Mouse (Mus musculus) midbrain, embryonic 16.5 days (tissue): ENCODE measurements around the gene Cox6b2. TPM values are rescaled to one million over a fixed set of nuclear protein-coding genes. Genes with fewer than 3 reads are reported as not detected.

Experiments used
- ATAC-seq: fragments of 200-750 bp; cut with Nextera tagmentation; 2 replicates; pipeline ENCODE4 v1.8.0; 2017; ENCODE audit warnings: moderate TSS enrichment
- H3K27ac ChIP-seq: fragments of 300-500 bp; sonication (generic); 2 replicates; pipeline ENCODE4 v1.5.1; 2014; ENCODE audit warnings: mild to moderate bottlenecking, low read length, mixed read lengths
- H3K27me3 ChIP-seq: fragments of 300-500 bp; sonication (generic); 2 replicates; pipeline ENCODE4 v1.6.1; 2014; ENCODE audit warnings: low read depth, low read length, mixed read lengths; ENCODE audit not compliant: control insufficient read depth, insufficient read depth
- H3K36me3 ChIP-seq: fragments of 300-500 bp; sonication (generic); 2 replicates; pipeline ENCODE4 v1.6.1; 2014; ENCODE audit warnings: mild to moderate bottlenecking, low read length, moderate library complexity, mixed read lengths; ENCODE audit not compliant: control insufficient read depth, insufficient read depth
- H3K4me1 ChIP-seq: fragments of 300-500 bp; sonication (generic); 2 replicates; pipeline ENCODE4 v1.6.1; 2014; ENCODE audit warnings: mild to moderate bottlenecking, low read length, mixed read lengths; ENCODE audit not compliant: control insufficient read depth, insufficient read depth
- H3K4me2 ChIP-seq: fragments of 300-500 bp; sonication (generic); 2 replicates; pipeline ENCODE4 v1.6.1; 2014; ENCODE audit warnings: mild to moderate bottlenecking, low read length, mixed read lengths
- H3K4me3 ChIP-seq: fragments of 300-500 bp; sonication (generic); 2 replicates; pipeline ENCODE4 v1.5.1; 2014; ENCODE audit warnings: low read depth, mild to moderate bottlenecking, low read length, moderate library complexity, mixed read lengths
- H3K9ac ChIP-seq: fragments of 300-500 bp; sonication (generic); 2 replicates; pipeline ENCODE4 v1.6.1; 2014; ENCODE audit warnings: low read depth, low read length, mixed read lengths
- H3K9me3 ChIP-seq: fragments of 300-500 bp; sonication (generic); replicated peaks from 2 replicates; pipeline ENCODE4 v1.6.1; 2014; ENCODE audit warnings: mild to moderate bottlenecking, low read length, mixed read lengths; ENCODE audit not compliant: control insufficient read depth, poor library complexity, severe bottlenecking
- WGBS: fragments of 180-500 bp; shearing (Covaris S2); extraction: QIAGEN DNeasy Blood & Tissue Kit; methylation state at CpG from one replicate; pipeline ENCODE4 v1.1.7; 2014; 5-methylcytosine and 5-hydroxymethylcytosine counted together
- polyA plus RNA-seq: library from polyadenylated mRNA; unstranded; fragments of >200 nt; fragmentation: Nextera tagmentation; extraction: Ambion mirVana; gene quantifications from 2 replicates; pipeline ENCODE4 v1.2.1, GENCODE M21; 2015

Gene Cox6b2
- polyA plus RNA-seq, 1 experiment from 2014 or later, result 21.3 TPM

- no peak overlapping the region for H3K9ac ChIP-seq
- no peak overlapping the region for H3K4me2 ChIP-seq
- ATAC-seq, result no peak
- H3K4me3 ChIP-seq, result no peak overlapping the region
- 95% methylated on average over 7 of the region's 7 CpGs for WGBS
- no peaks in the 10 kb centered on the region for H3K27me3 ChIP-seq
- no peaks in the 10 kb centered on the region for H3K9me3 ChIP-seq
- peaks cover 34% of the 10 kb centered on the region for H3K36me3 ChIP-seq
- no peak overlapping the region for H3K27ac ChIP-seq
- no peaks in the 10 kb centered on the region for H3K4me1 ChIP-seq
These were observed 49.7 kb downstream of the Cox6b2 start for GRCm38 (mm10) chr7:4703195-4703594.

- H3K27me3 ChIP-seq, result no peaks in the 10 kb centered on the region
- 0 out of 2 replicates have a peak overlapping the region, but pooled peaks have one; percentile 3 for H3K9ac ChIP-seq
- no peaks in the 10 kb centered on the region for H3K9me3 ChIP-seq
- no peaks in the 10 kb centered on the region for H3K4me1 ChIP-seq
- H3K36me3 ChIP-seq, result peaks cover 40% of the 10 kb centered on the region
- ATAC-seq, result no peak
- H3K4me3 ChIP-seq, result no peak overlapping the region
- no peak overlapping the region for H3K4me2 ChIP-seq
- WGBS, result 47% methylated on average over 8 of the region's 8 CpGs
- H3K27ac ChIP-seq, result no peak overlapping the region
These were observed 50.6 kb downstream of the Cox6b2 start for GRCm38 (mm10) chr7:4702334-4702733.

Other genes with a start within 250 kb of the Cox6b2 start
- gene Tnnt1, start 236.7 kb downstream of the Cox6b2 start, polyA plus RNA-seq, result 3.2 and 3.6 TPM in 2 replicates
- gene Tnni3, start 228.9 kb downstream of the Cox6b2 start, polyA plus RNA-seq, result 1.8 TPM in 2 replicates
- gene Dnaaf3, start 220.6 kb downstream of the Cox6b2 start, polyA plus RNA-seq, result 2.2 and 2.4 TPM in 2 replicates
- gene Syt5, start 205.6 kb downstream of the Cox6b2 start, polyA plus RNA-seq, result 185 and 186 TPM in 2 replicates
- 0.68 and 1.4 TPM in 2 replicates for gene Ptprh, start 149.1 kb downstream of the Cox6b2 start, polyA plus RNA-seq
- 2.1 and 2.4 TPM in 2 replicates for gene Tmem86b, start 121.7 kb downstream of the Cox6b2 start, polyA plus RNA-seq
- gene Ppp6r1, start 94.1 kb downstream of the Cox6b2 start, polyA plus RNA-seq, result 5.6 and 6.8 TPM in 2 replicates
- gene Hspbp1, start 68.0 kb downstream of the Cox6b2 start, polyA plus RNA-seq, result 169 and 181 TPM in 2 replicates
- gene Brsk1, start 62.5 kb downstream of the Cox6b2 start, polyA plus RNA-seq, result 7.5 and 7.8 TPM in 2 replicates
- 0.25 TPM in 1 of 2 replicates, not detected in the other for gene Tmem150b, start 27.8 kb downstream of the Cox6b2 start, polyA plus RNA-seq
- gene Kmt5c, start 13.0 kb downstream of the Cox6b2 start, polyA plus RNA-seq, result 58.5 and 61.1 TPM in 2 replicates
- not detected in 2 replicates for gene Fam71e2, start 18.2 kb upstream of the Cox6b2 start, polyA plus RNA-seq
- 1.3 TPM in 2 replicates for gene Il11, start 29.8 kb upstream of the Cox6b2 start, polyA plus RNA-seq
- 0.48 and 0.73 TPM in 2 replicates for gene Tmem190, start 29.8 kb upstream of the Cox6b2 start, polyA plus RNA-seq
- gene Tmem238, start 36.6 kb upstream of the Cox6b2 start, polyA plus RNA-seq, result 6.2 and 6.5 TPM in 2 replicates
- 201 and 213 TPM in 2 replicates for gene Rpl28, start 39.8 kb upstream of the Cox6b2 start, polyA plus RNA-seq
- gene Ube2s, start 59.5 kb upstream of the Cox6b2 start, polyA plus RNA-seq, result 226 and 253 TPM in 2 replicates
- 14.0 and 14.6 TPM in 2 replicates for gene Shisa7, start 91.6 kb upstream of the Cox6b2 start, polyA plus RNA-seq
- gene Isoc2b, start 117.2 kb upstream of the Cox6b2 start, polyA plus RNA-seq, result 3.6 and 5.0 TPM in 2 replicates
- 0.46 and 0.57 TPM in 2 replicates for gene Isoc2a, start 124.1 kb upstream of the Cox6b2 start, polyA plus RNA-seq
- gene Gm36210, start 153.4 kb upstream of the Cox6b2 start, polyA plus RNA-seq, result 0.32 and 0.38 TPM in 2 replicates
- gene Zfp628, start 162.1 kb upstream of the Cox6b2 start, polyA plus RNA-seq, result 3.1 and 3.6 TPM in 2 replicates
- gene Nat14, start 168.9 kb upstream of the Cox6b2 start, polyA plus RNA-seq, result 48.2 and 49.4 TPM in 2 replicates
- gene Ssc5d, start 172.7 kb upstream of the Cox6b2 start, polyA plus RNA-seq, result 0.72 and 0.85 TPM in 2 replicates
- 0.18 TPM in 1 of 2 replicates, not detected in the other for gene Sbk2, start 211.3 kb upstream of the Cox6b2 start, polyA plus RNA-seq
- gene Sbk3, start 218.1 kb upstream of the Cox6b2 start, polyA plus RNA-seq, result 0.60 and 0.93 TPM in 2 replicates
- 56.3 and 69.2 TPM in 2 replicates for gene Zfp579, start 243.1 kb upstream of the Cox6b2 start, polyA plus RNA-seq